Mouse (Mus musculus): ENCODE measurements around the gene Unc5c.

- TF ChIP-seq RAD21 (IDR thresholded peaks at IDR 0.05; ENCODE audit: low read depth, low read length): no peak
- no peak for TF ChIP-seq USF1 (IDR thresholded peaks at IDR 0.05; ENCODE audit: low read depth, low read length)
- no peak for TF ChIP-seq CTCF (conservative IDR thresholded peaks at IDR 0.05 in 1 of 2, IDR thresholded peaks at IDR 0.05 in 1 of 2; ENCODE audit: low read depth in 2 of 2, low read length in 2 of 2)
- no peak for TF ChIP-seq POLR2A (IDR thresholded peaks at IDR 0.05; ENCODE audit: low read depth, low read length)
- TF ChIP-seq USF2 (conservative IDR thresholded peaks at IDR 0.05; ENCODE audit: low read depth, low read length): no peak
- TF ChIP-seq SIN3A (IDR thresholded peaks at IDR 0.05; ENCODE audit: low read length): no peak
Measured at GRCm38 (mm10) chr3:141849206-141849605, 384.2 kb downstream of the Unc5c start.

Data from CH12.LX (cell line).